ENCODE assay signal across 17 mouse cellular contexts in the genomic region with DNA sequence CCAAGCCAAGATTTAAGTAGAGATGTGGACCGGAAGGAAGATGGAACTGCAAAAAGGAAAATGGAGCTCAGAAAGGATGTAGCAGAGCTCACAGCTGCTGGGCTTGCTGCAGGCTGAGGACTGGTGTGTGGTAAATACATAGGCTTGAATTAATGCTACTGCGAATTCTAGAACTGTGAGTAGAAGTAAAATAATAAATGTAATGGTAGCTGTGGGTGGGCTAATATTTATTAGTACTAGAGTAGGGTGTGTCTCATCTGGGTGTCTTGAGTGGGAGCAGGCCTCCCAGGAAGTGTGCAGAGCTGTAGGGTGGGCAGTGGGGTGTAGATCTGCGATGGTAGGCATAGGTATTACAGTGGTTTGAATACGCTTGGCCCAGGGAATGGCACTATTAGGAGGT. TPM values are rescaled to one million over a fixed set of nuclear protein-coding genes. Genes with fewer than 3 reads are reported as not detected.
DNase-seq lines count a peak whose midpoint lies in the region; ATAC-seq lines count a peak whose summit lies in the region.
"Had no signal": no experiment of that assay in that cellular context is flagged by ENCODE, and none has a peak within 500 bp of the region (broad histone marks: within the 10 kb centered on the region; RNA-seq: fewer than 3 reads in every experiment).

No protein-coding gene starts in this region.

- ATAC-seq in common myeloid progenitor, adult 5-6 weeks (replicated peaks; ENCODE audit: low read depth, poor library complexity, severe bottlenecking) = peak; percentile 79
- peak; percentile 67 for ATAC-seq in granulocyte monocyte progenitor cell, adult 5-6 weeks (replicated peaks; ENCODE audit: poor library complexity, severe bottlenecking)
- peak; percentile 53 for ATAC-seq in neutrophil, adult 5-6 weeks (ENCODE audit: extremely low read depth, insufficient number of reproducible peaks, low FRiP score, poor library complexity, severe bottlenecking)
- ATAC-seq: forebrain, embryonic 13.5 days; intestine, embryonic 16.5 days had no signal

- DNase-seq in 416B (ENCODE audit: low read depth) = peak; percentile 17
- no peak for DNase-seq in kidney, postnatal 10 days
- DNase-seq in heart, adult 18-20 months = no peak
- DNase-seq: adrenal gland, postnatal 10 days; cerebellum, adult 18-20 months; cerebellum, adult 9-11 months; embryo, embryonic 11 days; gastrocnemius, postnatal 36 days; heart, adult 2 months; heart, postnatal 14 days had no signal

RNA-seq across cellular contexts. Expression of gene Them5, which starts 7.5 kb away (rescaled TPM):
- not detected in 2 replicates for total RNA-seq in common myeloid progenitor, adult 5-6 weeks (2017)
- total RNA-seq in granulocyte monocyte progenitor cell, adult 5-6 weeks (2014; fragmentation: Nextera tagmentation) = not detected in 2 replicates
- not detected in 2 replicates for total RNA-seq in granulocyte monocyte progenitor cell, adult 5-6 weeks (2017)
- not detected in 2 replicates for total RNA-seq in neutrophil, adult 5-6 weeks (2017)
- total RNA-seq in heart, adult 18-20 months (2021) = not detected
- total RNA-seq: adrenal gland, postnatal 10 days; gastrocnemius, adult 8-10 months; gastrocnemius, postnatal 36 days; heart, adult 2 months; heart, postnatal 14 days; MEL had no signal

RNA-seq across cellular contexts. Expression of gene Them4, which starts 24.6 kb away (rescaled TPM):
- 4.3 and 4.5 TPM in 2 replicates for total RNA-seq in common myeloid progenitor, adult 5-6 weeks (2017)
- 1.8 and 7.4 TPM in 2 replicates for total RNA-seq in granulocyte monocyte progenitor cell, adult 5-6 weeks (2014; fragmentation: Nextera tagmentation)
- 4.5 and 5.5 TPM in 2 replicates for total RNA-seq in granulocyte monocyte progenitor cell, adult 5-6 weeks (2017)
- 5.0 and 5.9 TPM in 2 replicates for total RNA-seq in neutrophil, adult 5-6 weeks (2017)
- total RNA-seq in heart, adult 18-20 months (2021) = 10 to 100 TPM; 14.9 to 15.3 TPM

RNA-seq across cellular contexts. Expression of gene C2cd4d, which starts 27.8 kb away (rescaled TPM):
- total RNA-seq in common myeloid progenitor, adult 5-6 weeks (2017) = not detected in 2 replicates
- total RNA-seq in granulocyte monocyte progenitor cell, adult 5-6 weeks (2014; fragmentation: Nextera tagmentation) = not detected in 2 replicates
- total RNA-seq in granulocyte monocyte progenitor cell, adult 5-6 weeks (2017) = not detected in 2 replicates
- not detected in 2 replicates for total RNA-seq in neutrophil, adult 5-6 weeks (2017)
- total RNA-seq in heart, adult 18-20 months (2021) = under 1 TPM; 0.20 to 0.21 TPM
- total RNA-seq: gastrocnemius, adult 8-10 months; heart, adult 2 months; MEL had no signal

RNA-seq across cellular contexts. Expression of gene Rorc, which starts 38.2 kb away (rescaled TPM):
- not detected in 2 replicates for total RNA-seq in common myeloid progenitor, adult 5-6 weeks (2017)
- not detected in 2 replicates for total RNA-seq in granulocyte monocyte progenitor cell, adult 5-6 weeks (2014; fragmentation: Nextera tagmentation)
- total RNA-seq in granulocyte monocyte progenitor cell, adult 5-6 weeks (2017) = 0.13 TPM in 1 of 2 replicates, not detected in the other
- 0.74 and 1.3 TPM in 2 replicates for total RNA-seq in neutrophil, adult 5-6 weeks (2017)
- total RNA-seq in heart, adult 18-20 months (2021) = 10 to 100 TPM; 50.4 to 62.8 TPM
- total RNA-seq: MEL had no signal
